Mouse (Mus musculus): ENCODE data around the gene 1110004F10Rik. TPM values are rescaled to one million over a fixed set of nuclear protein-coding genes. Genes with fewer than 3 reads are reported as not detected.
"Not testable (repeated sequence)": the region's sequence is repeated elsewhere in the genome, so short reads cannot be mapped to it uniquely, and the experiment has no call there.

The 1110004F10Rik gene
- polyA plus RNA-seq, 1 experiment from 2014 or later, result 308 TPM

DNA sequence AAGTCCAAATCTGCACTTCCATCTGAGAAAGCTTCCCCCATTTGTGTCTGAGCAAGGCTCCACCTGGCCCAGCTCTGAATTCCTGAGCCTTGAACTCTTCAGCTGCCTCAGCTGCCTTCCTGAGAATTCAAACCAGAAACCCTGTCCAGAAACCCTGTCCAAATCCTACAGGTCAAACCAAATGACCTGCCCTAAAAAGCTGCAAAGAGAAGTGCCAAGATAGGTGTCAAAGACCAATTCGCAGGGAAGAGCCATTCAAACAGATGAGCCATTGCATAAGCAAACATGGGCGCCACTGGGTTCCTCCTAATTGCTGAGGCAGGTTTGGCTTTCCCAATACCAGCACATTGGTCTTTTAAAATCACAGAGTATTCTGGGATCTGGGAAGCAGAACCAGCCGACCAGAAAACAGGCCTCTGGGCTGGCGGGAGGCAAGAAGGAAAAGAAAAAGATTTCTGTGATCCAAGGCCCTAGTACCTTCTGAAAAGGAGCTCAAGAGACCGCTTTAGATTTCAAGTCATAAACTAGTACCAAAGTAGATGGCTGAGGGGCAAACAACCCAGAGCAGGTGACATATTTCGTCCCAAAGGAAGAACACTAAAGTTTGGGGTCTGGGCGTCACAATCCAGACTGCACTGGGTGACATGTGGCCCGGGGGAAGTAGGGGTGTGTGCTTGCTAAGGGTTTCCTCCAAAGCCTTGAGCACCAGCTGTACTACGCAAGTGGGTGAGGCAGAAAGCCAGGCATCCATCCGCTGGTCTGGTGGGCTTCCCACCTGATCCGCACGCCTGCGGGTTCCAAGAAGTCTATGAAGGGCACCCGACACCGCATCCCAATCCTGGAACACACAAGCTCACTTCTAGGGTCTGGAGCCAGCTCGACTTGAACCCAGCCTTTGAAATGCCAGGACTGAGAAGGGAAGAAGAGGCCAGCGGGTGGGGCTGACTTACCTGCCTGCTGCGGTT lies 2.3 kb upstream of the 1110004F10Rik start:
- Histone ChIP-seq H3K4me1 (peaks cover 37% of the 10 kb centered on the region), H3K36me3 (no peaks in the 10 kb centered on the region), H3K27ac (0 out of 2 replicates have a peak overlapping the region, but pooled peaks have one; percentile 28), H3K27me3 (peaks cover 81% of the 10 kb centered on the region), H3K4me2 (peak overlapping the region; percentile 99), H3K9me3 (no peaks in the 10 kb centered on the region), H3K4me3 (peak overlapping the region; percentile 62), H3K9ac (peak overlapping the region; percentile 64)
- ATAC-seq (ENCODE audit: insufficient number of reproducible peaks, insufficient read depth, low FRiP score, low TSS enrichment, low read depth), result no peak
- WGBS, result 25% methylated on average over 18 of the region's 18 CpGs

DNA sequence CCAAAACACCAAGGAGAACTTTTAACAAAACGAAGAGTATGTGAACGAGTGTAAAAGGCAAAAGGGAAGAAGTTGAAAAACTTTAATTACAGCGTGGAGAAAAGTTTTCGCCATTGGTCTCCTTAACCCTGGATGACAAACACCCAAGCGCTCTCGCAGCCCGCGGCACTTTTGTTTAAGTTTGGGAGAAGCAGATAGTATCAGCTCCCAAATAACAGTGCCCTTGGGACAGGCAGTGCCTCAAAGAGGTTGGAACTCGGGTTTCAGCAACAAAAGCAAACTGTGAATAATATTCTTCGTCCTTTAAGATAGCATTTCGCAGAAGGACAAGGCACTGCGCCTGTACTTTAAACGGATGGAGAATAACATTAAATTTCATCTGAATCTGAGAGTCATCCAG lies 1.2 kb upstream of the 1110004F10Rik start:
- peak overlapping the region; percentile 74 for H3K9ac ChIP-seq

DNA sequence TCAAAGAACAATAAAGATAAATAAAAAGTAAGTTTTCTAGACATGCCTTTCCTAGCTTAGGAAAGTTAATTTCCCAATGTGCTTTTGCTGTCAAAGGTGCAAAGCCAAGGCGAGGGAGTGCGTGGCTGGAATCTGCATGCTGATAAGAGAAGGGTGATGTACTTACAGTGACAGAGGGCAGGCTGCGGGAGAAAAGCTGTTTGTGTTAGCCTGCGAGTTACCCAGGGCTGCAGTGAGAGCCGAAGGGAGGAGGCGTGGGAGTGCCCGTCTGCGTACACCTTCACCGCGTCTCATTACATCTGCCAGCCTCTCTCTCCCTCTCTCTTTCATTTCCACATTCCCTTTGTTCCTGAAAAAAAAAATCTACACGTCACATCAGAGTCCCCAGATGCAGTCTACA lies 686 bp upstream of the 1110004F10Rik start, which contains the start of gene Sox6:
Gene Sox6, minus strand, starts transcription at position 286 of the 400 bp plus-strand sequence.
- H3K4me3 ChIP-seq, result peak within 1 kb of the TSS; percentile 62
- 1% methylated on average over 11 of the region's 11 CpGs for WGBS
- no peak for ATAC-seq (ENCODE audit: insufficient number of reproducible peaks, insufficient read depth, low FRiP score, low TSS enrichment, low read depth)
- peak within 1 kb of the TSS; percentile 74 for H3K9ac ChIP-seq
- peak within 1 kb of the TSS; percentile 85 for H3K27ac ChIP-seq
- no peaks in the 10 kb centered on the region for H3K9me3 ChIP-seq
- H3K4me1 ChIP-seq, result peaks cover 33% of the 10 kb centered on the region
- no peaks in the 10 kb centered on the region for H3K36me3 ChIP-seq
- peak within 1 kb of the TSS; percentile 99 for H3K4me2 ChIP-seq
- H3K27me3 ChIP-seq, result peaks cover 84% of the 10 kb centered on the region

More for the DNA sequence above, 1.2 kb upstream of the 1110004F10Rik start:
- WGBS, result under 1% methylated on average over 13 of the region's 13 CpGs
- ATAC-seq (ENCODE audit: insufficient number of reproducible peaks, insufficient read depth, low FRiP score, low TSS enrichment, low read depth), result no peak
- Histone ChIP-seq H3K27me3 (peaks cover 87% of the 10 kb centered on the region), H3K36me3 (no peaks in the 10 kb centered on the region), H3K4me1 (peaks cover 37% of the 10 kb centered on the region), H3K27ac (peak overlapping the region; percentile 34; the same call in 1 of the 2 replicates), H3K9me3 (no peaks in the 10 kb centered on the region), H3K4me3 (peak overlapping the region; percentile 62), H3K4me2 (peak overlapping the region; percentile 99)

DNA sequence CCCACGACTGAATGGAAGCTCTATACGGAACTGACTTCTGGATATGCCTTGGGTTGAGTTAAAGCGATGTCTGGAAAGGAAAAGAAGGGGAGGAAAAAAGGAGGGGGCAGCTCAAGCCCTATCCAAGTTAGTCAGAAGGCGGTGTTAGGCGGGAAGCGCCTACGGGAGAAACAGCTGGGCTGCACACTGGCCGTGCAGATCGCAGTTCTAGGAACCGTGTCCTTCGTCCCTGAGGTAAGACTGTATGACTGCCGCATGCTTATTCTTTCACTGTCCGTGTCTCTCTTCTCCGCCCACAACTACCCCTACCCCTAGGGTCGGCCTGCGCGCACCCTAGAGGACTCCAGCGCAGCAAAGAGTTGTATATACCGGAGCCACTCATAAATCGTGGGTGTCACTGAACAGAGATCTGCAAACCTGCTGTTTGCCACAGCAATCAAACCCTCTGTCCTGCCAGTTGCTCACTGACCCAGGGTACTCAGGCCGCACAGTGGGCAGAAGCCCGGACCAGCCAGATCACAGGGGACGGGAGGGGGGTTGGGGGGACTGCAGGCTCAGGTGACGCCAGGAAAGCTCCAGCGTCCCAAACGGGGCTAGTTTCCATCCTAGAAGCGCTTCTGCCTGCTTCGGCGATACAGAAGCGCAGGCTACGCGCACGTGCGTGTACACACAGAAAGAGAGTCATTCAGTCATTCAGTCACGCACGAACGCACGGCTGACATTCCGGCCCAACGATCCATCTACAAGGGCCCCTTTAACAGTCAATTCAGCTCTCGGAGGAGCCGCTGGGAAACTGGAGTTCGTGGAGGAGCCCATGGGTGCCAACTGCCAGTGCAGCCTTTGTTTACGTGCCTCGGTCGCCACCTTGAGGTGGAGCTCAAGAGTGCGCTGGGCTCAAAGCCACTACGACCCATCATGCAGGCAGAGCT lies 605 bp downstream of the 1110004F10Rik start:
- H3K4me1 ChIP-seq, result peaks cover 20% of the 10 kb centered on the region
- under 1% methylated on average over 48 of the region's 48 CpGs for WGBS
- H3K9me3 ChIP-seq, result no peaks in the 10 kb centered on the region
- H3K27me3 ChIP-seq, result peaks cover 71% of the 10 kb centered on the region
- H3K4me2 ChIP-seq, result peak overlapping the region; percentile 99
- peak; percentile 58 for ATAC-seq (ENCODE audit: insufficient number of reproducible peaks, insufficient read depth, low FRiP score, low TSS enrichment, low read depth)
- H3K36me3 ChIP-seq, result no peaks in the 10 kb centered on the region
- peak overlapping the region; percentile 72 for H3K9ac ChIP-seq
- peak overlapping the region; percentile 85 for H3K27ac ChIP-seq
- H3K4me3 ChIP-seq, result peak overlapping the region; percentile 62

DNA sequence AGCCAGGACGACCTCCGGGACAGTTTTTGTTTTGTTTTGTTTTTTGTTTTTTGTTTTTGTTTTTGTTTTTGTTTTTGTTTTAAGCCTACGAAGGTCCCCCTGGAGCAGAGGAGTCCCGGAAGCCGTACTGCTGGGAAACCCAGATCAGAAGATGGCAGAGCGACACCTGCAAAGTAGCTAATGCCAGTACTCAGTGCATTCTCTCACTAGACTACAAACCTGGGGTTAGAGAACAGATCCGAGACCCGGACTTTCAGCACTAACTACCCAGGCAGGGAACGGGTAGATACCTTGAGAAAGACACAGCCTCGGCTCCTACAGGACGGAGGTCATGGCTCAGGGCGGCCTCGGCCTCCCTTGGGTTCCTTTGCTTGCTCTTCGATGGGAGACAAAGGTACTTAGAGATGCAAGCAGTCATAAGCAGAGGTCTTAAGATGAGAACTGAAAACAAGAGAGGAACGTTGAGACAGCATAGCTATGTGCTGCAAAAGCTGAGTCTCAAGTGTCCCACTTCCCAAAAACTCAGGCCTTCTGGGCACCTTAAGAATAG lies 1.3 kb downstream of the 1110004F10Rik start:
- peak overlapping the region; percentile 62 for H3K4me3 ChIP-seq
- no peaks in the 10 kb centered on the region for H3K36me3 ChIP-seq
- peaks cover 64% of the 10 kb centered on the region for H3K27me3 ChIP-seq
- H3K9ac ChIP-seq, result no peak overlapping the region
- H3K27ac ChIP-seq, result no peak overlapping the region
- 18% methylated on average over 15 of the region's 15 CpGs for WGBS
- peaks cover 17% of the 10 kb centered on the region for H3K4me1 ChIP-seq
- ATAC-seq (ENCODE audit: insufficient number of reproducible peaks, insufficient read depth, low FRiP score, low TSS enrichment, low read depth), result no peak
- peak overlapping the region; percentile 99 for H3K4me2 ChIP-seq
- H3K9me3 ChIP-seq, result no peaks in the 10 kb centered on the region

DNA sequence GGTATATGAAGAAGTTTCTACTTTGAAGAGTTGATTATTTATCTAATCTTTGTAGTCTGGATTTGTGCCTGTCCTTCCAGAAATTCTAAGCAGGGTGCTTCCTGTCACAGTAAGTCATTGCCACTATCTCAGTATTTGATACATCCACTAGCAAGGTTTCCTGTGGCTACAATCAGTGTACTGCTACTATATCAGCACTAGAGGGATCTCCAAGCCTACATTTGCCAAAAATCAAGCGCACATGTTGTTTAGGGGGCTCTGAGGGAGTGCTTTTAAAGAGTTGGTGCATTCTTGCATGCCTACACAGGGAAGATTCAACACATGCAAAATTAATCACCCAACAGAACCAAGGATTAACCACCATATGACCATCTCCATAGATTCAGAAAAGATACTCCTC lies 21.5 kb downstream of the 1110004F10Rik start:
- no peaks in the 10 kb centered on the region for H3K27me3 ChIP-seq
- H3K4me2 ChIP-seq, result no peak overlapping the region
- no peaks in the 10 kb centered on the region for H3K4me1 ChIP-seq
- H3K27ac ChIP-seq, result no peak overlapping the region
- ATAC-seq (ENCODE audit: insufficient number of reproducible peaks, insufficient read depth, low FRiP score, low TSS enrichment, low read depth), result no peak
- H3K36me3 ChIP-seq, result no peaks in the 10 kb centered on the region
- no peak overlapping the region for H3K4me3 ChIP-seq
- H3K9me3 ChIP-seq, result no peaks in the 10 kb centered on the region
- no peak overlapping the region for H3K9ac ChIP-seq
- 51% methylated on average over 1 of the region's 1 CpGs for WGBS

DNA sequence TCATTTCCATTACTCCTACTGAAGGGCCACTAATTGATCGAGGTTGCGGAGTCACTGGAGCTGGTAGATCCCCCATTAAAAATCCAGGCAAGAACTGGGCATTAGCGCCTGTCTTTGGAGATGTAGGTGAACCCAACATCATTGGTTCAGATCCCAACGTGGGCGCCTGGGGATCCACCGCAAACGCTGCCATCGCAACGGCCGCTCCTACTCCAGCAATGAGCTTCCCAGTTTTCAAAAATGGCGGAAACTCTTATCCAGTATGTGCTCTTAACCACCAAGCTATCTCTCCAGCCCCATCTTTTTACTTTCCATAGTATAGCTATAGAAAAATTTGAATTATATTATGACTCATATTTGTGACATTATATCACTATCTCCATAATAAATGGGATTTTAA lies 45.2 kb downstream of the 1110004F10Rik start, which contains the start of gene Gm4353:
Gene Gm4353, minus strand, starts transcription at position 270 of the 400 bp plus-strand sequence.
- not testable (repeated sequence) for H3K4me1 ChIP-seq; ATAC-seq (ENCODE audit: insufficient number of reproducible peaks, insufficient read depth, low FRiP score, low TSS enrichment, low read depth); H3K9ac ChIP-seq; H3K36me3 ChIP-seq; H3K9me3 ChIP-seq; H3K27ac ChIP-seq; H3K4me2 ChIP-seq; H3K27me3 ChIP-seq; H3K4me3 ChIP-seq
- 98% methylated on average over 11 of the region's 11 CpGs for WGBS

DNA sequence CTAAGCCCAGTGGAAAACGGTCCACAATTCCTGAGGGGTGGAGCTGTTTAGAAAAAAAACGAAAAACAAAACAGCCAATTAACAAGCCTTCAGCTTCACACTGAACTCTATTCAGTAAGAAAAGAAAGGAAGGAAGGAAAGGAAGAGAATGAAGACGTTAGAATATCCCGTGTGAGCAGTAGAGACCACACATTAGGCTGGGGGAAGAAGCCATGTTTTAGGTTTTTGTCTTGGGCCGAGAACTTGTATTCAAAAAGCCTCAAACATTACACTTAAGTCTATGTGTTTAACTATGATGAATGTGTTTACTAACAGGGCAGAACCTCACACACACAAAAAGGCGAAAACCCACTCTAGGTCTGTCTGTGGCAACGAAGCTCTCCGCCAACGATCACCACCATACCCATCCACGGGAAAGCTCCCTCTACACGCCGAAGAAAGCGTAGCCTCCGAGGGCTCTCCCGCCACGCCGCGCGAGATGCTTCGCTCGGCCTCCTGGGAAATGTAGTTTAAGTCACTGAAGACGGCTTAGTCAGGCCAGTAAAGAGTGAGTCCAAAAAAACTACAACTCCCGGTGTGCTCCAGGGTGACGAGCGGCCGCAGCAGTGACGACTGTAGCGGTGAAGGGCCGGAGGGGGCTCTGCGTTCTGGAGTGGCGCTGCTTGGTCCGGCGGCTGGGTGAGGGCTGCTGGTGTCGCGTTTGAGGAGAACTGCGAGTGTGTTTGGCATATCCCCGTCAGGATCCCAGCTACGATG lies 53.7 kb downstream of the 1110004F10Rik start:
- no peaks in the 10 kb centered on the region for H3K36me3 ChIP-seq
- H3K9ac ChIP-seq, result peak overlapping the region; percentile 92
- peak; percentile 100 for ATAC-seq (ENCODE audit: insufficient number of reproducible peaks, insufficient read depth, low FRiP score, low TSS enrichment, low read depth)
- H3K9me3 ChIP-seq, result no peaks in the 10 kb centered on the region
- under 1% methylated on average over 38 of the region's 38 CpGs for WGBS
- H3K27me3 ChIP-seq, result no peaks in the 10 kb centered on the region
- H3K27ac ChIP-seq, result peak overlapping the region; percentile 95
- H3K4me1 ChIP-seq, result peaks cover 14% of the 10 kb centered on the region
- peak overlapping the region; percentile 72 for H3K4me2 ChIP-seq
- peak overlapping the region; percentile 63 for H3K4me3 ChIP-seq

DNA sequence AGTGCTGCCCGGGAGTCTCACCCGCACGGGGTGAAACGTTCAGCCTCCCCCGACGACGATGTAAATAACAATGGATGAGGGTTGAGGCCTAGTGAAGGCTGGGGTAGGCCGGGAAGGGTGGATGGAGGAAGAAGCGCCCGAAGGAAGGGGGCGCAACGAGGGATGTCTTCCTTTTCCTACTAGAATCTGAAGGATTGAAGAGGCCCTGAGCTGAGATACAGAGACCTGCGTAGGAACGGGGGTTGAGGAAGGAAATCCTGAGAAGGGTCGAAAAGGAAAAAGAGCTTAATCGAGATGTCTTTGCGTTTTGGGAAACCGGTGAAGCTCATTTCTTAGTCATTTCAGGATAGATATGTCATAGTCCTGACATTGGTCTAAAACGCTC lies 54.3 kb downstream of the 1110004F10Rik start:
- Histone ChIP-seq H3K9ac (peak overlapping the region; percentile 92), H3K4me1 (peaks cover 14% of the 10 kb centered on the region), H3K36me3 (no peaks in the 10 kb centered on the region), H3K4me3 (peak overlapping the region; percentile 63), H3K9me3 (no peaks in the 10 kb centered on the region), H3K4me2 (peak overlapping the region; percentile 72), H3K27ac (peak overlapping the region; percentile 95), H3K27me3 (no peaks in the 10 kb centered on the region)
- under 1% methylated on average over 19 of the region's 19 CpGs for WGBS
- peak; percentile 75; the same call in 1 of the 2 replicates for ATAC-seq (ENCODE audit: insufficient number of reproducible peaks, insufficient read depth, low FRiP score, low TSS enrichment, low read depth)

DNA sequence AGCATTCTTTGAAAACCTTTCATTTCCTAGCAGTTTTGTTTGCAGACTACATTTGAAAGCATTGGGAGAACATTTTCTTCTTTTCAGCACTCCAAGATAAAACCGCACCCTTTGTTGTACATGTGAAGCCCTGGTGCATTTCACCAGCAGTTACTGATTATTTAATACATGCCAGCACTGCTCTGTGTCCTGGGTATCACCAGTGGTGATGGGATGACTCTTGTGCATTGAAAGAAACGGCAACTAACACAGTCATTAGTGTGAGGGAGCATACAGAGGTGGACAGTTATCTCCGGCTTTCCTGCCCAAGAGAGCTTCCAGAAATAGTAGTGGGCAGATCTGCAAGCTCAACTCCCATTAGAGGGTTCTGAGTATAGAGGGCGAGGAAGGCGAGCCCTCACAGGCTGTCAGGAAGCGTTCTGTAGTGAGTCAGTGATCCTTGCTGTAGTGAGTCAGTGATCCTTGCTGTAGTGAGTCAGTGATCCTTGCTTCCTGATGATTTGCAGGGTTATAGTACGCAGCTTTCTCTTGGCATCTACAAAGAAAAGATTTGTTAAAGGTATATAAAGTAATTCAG lies 60.8 kb downstream of the 1110004F10Rik start:
- ATAC-seq (ENCODE audit: insufficient number of reproducible peaks, insufficient read depth, low FRiP score, low TSS enrichment, low read depth), result no peak
- H3K4me1 ChIP-seq, result peaks cover 16% of the 10 kb centered on the region; the same call in 1 of the 2 replicates
- H3K4me3 ChIP-seq, result no peak overlapping the region
- no peak overlapping the region for H3K9ac ChIP-seq
- H3K36me3 ChIP-seq, result peaks cover 49% of the 10 kb centered on the region
- H3K9me3 ChIP-seq, result no peaks in the 10 kb centered on the region
- no peak overlapping the region for H3K27ac ChIP-seq
- WGBS, result 86% methylated on average over 7 of the region's 7 CpGs
- H3K27me3 ChIP-seq, result no peaks in the 10 kb centered on the region
- no peak overlapping the region for H3K4me2 ChIP-seq

Data from embryonic facial prominence, embryonic 13.5 days (tissue).